ENCODE assay signal across 29 mouse cellular contexts in the genomic region with DNA sequence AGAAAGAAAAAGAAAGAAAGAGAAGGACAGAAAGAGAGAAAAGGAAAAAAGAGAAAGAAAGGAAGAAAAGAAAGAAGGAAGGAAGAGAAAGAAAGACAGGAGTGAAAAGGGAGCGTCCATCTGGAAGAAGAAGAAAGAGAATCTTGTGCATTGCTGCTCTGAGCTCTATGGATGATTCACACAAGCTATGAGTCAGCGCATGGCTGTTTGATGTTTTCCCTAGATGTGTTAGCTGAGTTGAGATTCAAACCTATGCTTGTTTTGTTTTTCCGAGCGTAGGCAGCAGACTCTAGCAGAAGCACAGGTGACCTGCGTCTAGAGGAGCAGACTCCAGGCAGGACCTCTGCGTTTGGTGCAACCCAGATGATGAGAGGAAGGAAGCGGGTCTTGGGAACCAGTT. TPM values are rescaled to one million over a fixed set of nuclear protein-coding genes. Genes with fewer than 3 reads are reported as not detected.
DNase-seq lines count a peak whose midpoint lies in the region; ATAC-seq and TF ChIP-seq lines count a peak whose summit lies in the region.
"Had no signal": no experiment of that assay in that cellular context is flagged by ENCODE, and none has a peak within 500 bp of the region (broad histone marks: within the 10 kb centered on the region; RNA-seq: fewer than 3 reads in every experiment).

No protein-coding gene starts in this region.

- in situ Hi-C loops in Patski (cut with MboI; ENCODE audit: low pct_unique_long_range_greater_than_20kb): loop anchor here (10.0 kb wide), 1 partner anchor 92 kb away; no protein-coding TSS in a partner anchor

- 64% methylated on average over 7 of the region's 7 CpGs for WGBS in lung, postnatal 0 days

- TF ChIP-seq CTCF in Patski (IDR thresholded peaks at IDR 0.05): no peak
- TF ChIP-seq CTCF in lung, postnatal 0 days (IDR thresholded peaks at IDR 0.05): no peak

- H3K9me3 ChIP-seq in lung, postnatal 0 days (ENCODE audit: low read length): no peaks in the 10 kb centered on the region
- H3K9me3 ChIP-seq: embryonic facial prominence, embryonic 10.5 days; G1E; heart, embryonic 13.5 days; kidney, embryonic 15.5 days; megakaryocyte, embryonic 14.5 days; midbrain, embryonic 13.5 days had no signal

- peak; percentile 57 for ATAC-seq in Patski
- no peak for ATAC-seq in lung, postnatal 0 days
- ATAC-seq: forebrain, embryonic 16.5 days; hindbrain, postnatal 0 days; intestine, postnatal 0 days; midbrain, embryonic 13.5 days had no signal

- H3K9ac ChIP-seq in lung, postnatal 0 days (replicated peaks; ENCODE audit: low read depth): no peak overlapping the region
- H3K9ac ChIP-seq: heart, embryonic 13.5 days; kidney, embryonic 15.5 days; liver, embryonic 14.5 days; lung, embryonic 14.5 days; midbrain, embryonic 13.5 days had no signal

- TF ChIP-seq EP300 in lung, postnatal 0 days (IDR thresholded peaks at IDR 0.05): no peak

- 0 out of 2 replicates have a peak, but pooled peaks cover 5% of the 10 kb centered on the region for H3K36me3 ChIP-seq in lung, postnatal 0 days (ENCODE audit: insufficient read depth, low read length)
- H3K36me3 ChIP-seq: embryonic facial prominence, embryonic 10.5 days; G1E; kidney, embryonic 15.5 days; midbrain, embryonic 13.5 days had no signal

- no peak overlapping the region for H3K4me3 ChIP-seq in lung, postnatal 0 days (ENCODE audit: low read depth, low read length)
- H3K4me3 ChIP-seq: embryonic facial prominence, embryonic 10.5 days; heart, adult 2 months; heart, embryonic 13.5 days; kidney, embryonic 15.5 days; megakaryocyte, embryonic 14.5 days; midbrain, embryonic 13.5 days had no signal

- POLR2A ChIA-PET in Patski (lab: Charles Lee): interaction anchor here (0.5 kb wide), 1 partner anchor 225 kb away, joined by 4 read pairs; no protein-coding TSS in a partner anchor

- H3K27me3 ChIP-seq in Patski: peaks cover 6% of the 10 kb centered on the region
- no peaks in the 10 kb centered on the region for H3K27me3 ChIP-seq in lung, postnatal 0 days (replicated peaks; ENCODE audit: insufficient read depth, low read length)
- H3K27me3 ChIP-seq: CH12.LX; heart, embryonic 13.5 days; kidney, embryonic 15.5 days; midbrain, embryonic 13.5 days had no signal

- H3K27ac ChIP-seq in lung, postnatal 0 days (ENCODE audit: low read length): no peak overlapping the region
- H3K27ac ChIP-seq: embryonic facial prominence, embryonic 10.5 days; heart, adult 2 months; heart, embryonic 13.5 days; hindbrain, postnatal 0 days; kidney, embryonic 15.5 days; liver, embryonic 14.5 days; midbrain, embryonic 13.5 days had no signal

- DNase-seq in left cerebral cortex, adult 18-20 months (ENCODE audit: low spot score in 2 of 2): peak; percentile 35 to 53
- no peak for DNase-seq in left cerebral cortex, postnatal 36 days (ENCODE audit: low spot score in 2 of 2)
- peak; percentile 47 for DNase-seq in 3134 (ENCODE audit: extremely low read depth, insufficient read length, low spot score)
- peak; percentile 23 for DNase-seq in 416B (ENCODE audit: low read depth)
- no peak for DNase-seq in Patski (ENCODE audit: low read depth, low spot score)
- no peak for DNase-seq in lung, postnatal 0 days (ENCODE audit: low spot score)
- DNase-seq in layer of hippocampus, adult 18-20 months (ENCODE audit: low spot score in 2 of 2): no peak
- no peak for DNase-seq in testis, postnatal 10 days (ENCODE audit: low spot score)
- DNase-seq: cerebellum, adult 9-11 months; gastrocnemius, postnatal 36 days; heart, adult 2 months; heart, postnatal 14 days; kidney, postnatal 36 days; lung, embryonic 14.5 days; lung, postnatal 36 days; right cerebral cortex, postnatal 25 days; thymus, adult 18-20 months; thymus, postnatal 4 days had no signal

- no peaks in the 10 kb centered on the region for H3K4me1 ChIP-seq in lung, postnatal 0 days (ENCODE audit: insufficient read depth, low read depth, low read length)
- H3K4me1 ChIP-seq: embryonic facial prominence, embryonic 10.5 days; heart, embryonic 13.5 days; kidney, embryonic 15.5 days; midbrain, embryonic 13.5 days had no signal

- H3K4me2 ChIP-seq in lung, postnatal 0 days (replicated peaks; ENCODE audit: low read depth, low read length): no peak overlapping the region
- H3K4me2 ChIP-seq: heart, embryonic 13.5 days; kidney, embryonic 15.5 days; lung, embryonic 14.5 days; midbrain, embryonic 13.5 days had no signal

- CTCF ChIA-PET in Patski (lab: Charles Lee): interaction anchor here (1.4 kb wide), 1 partner anchor 10 kb away, joined by 3 read pairs; no protein-coding TSS in a partner anchor

- intact Hi-C loops in left cerebral cortex, postnatal 36 days (cut with DNase I): no loop called here

RNA-seq across cellular contexts. Expression of a gene that starts 32.2 kb away (rescaled TPM):
- 10 to 100 TPM; 23.4 to 31.3 TPM for total RNA-seq in left cerebral cortex, adult 18-20 months (2021)
- total RNA-seq in left cerebral cortex, postnatal 36 days (2021): 10 to 100 TPM; 28.6 to 28.8 TPM
- not detected for polyA plus RNA-seq in Patski (2021)
- polyA plus RNA-seq in lung, postnatal 0 days (2015; fragmentation: Nextera tagmentation; extraction: Ambion mirVana): 49.0 and 49.5 TPM in 2 replicates
- 10 to 100 TPM; 82.2 to 84.9 TPM for total RNA-seq in layer of hippocampus, adult 18-20 months (2021)
- total RNA-seq: G1E had no signal
- polyA plus RNA-seq: G1E had no signal

Comparison
In these comparisons a context has a peak if more than half of its experiments do, and no peak if none do; other contexts are left out.
1. DNase-seq: peak in left cerebral cortex, adult 18-20 months (2 of 2), 3134 (single experiment) and 416B (single experiment); none in left cerebral cortex, postnatal 36 days (0 of 2), Patski (single experiment), lung, postnatal 0 days (single experiment), layer of hippocampus, adult 18-20 months (0 of 2) and testis, postnatal 10 days (single experiment).